Mouse (Mus musculus): ENCODE measurements around the gene Dse. TPM values are rescaled to one million over a fixed set of nuclear protein-coding genes. Genes with fewer than 3 reads are reported as not detected.
A peak's percentile ranks its signal among the peaks of the same experiment; 100 is the strongest.

Gene Dse
- polyA plus RNA-seq, 1 experiment from 2014 or later, result 7.9 TPM

GRCm38 (mm10) chr10:34229491-34229890 lies 22.0 kb upstream of the Dse start:
- Histone ChIP-seq H3K4me1 (no peaks in the 10 kb centered on the region), H3K4me2 (no peak overlapping the region), H3K27ac (replicated peaks) (no peak overlapping the region), H3K27me3 (replicated peaks) (no peaks in the 10 kb centered on the region), H3K9ac (replicated peaks) (no peak overlapping the region), H3K36me3 (no peaks in the 10 kb centered on the region), H3K9me3 (replicated peaks) (no peaks in the 10 kb centered on the region), H3K4me3 (replicated peaks) (no peak overlapping the region)
- WGBS, result 91% methylated on average over 4 of the region's 4 CpGs
- ATAC-seq (ENCODE audit: low FRiP score), result no peak

- H3K27ac ChIP-seq (replicated peaks), result no peak overlapping the region
- H3K9ac ChIP-seq (replicated peaks), result no peak overlapping the region
- H3K4me3 ChIP-seq (replicated peaks), result no peak overlapping the region
- 52% methylated on average over 3 of the region's 3 CpGs for WGBS
- H3K9me3 ChIP-seq (replicated peaks), result no peaks in the 10 kb centered on the region
- H3K4me1 ChIP-seq, result no peaks in the 10 kb centered on the region
- no peaks in the 10 kb centered on the region for H3K27me3 ChIP-seq (replicated peaks)
- no peak for ATAC-seq (ENCODE audit: low FRiP score)
- no peaks in the 10 kb centered on the region for H3K36me3 ChIP-seq
- H3K4me2 ChIP-seq, result no peak overlapping the region
These were observed 16.1 kb upstream of the Dse start for GRCm38 (mm10) chr10:34223660-34224059.

GRCm38 (mm10) chr10:34221909-34222620 lies 14.6 kb upstream of the Dse start:
- Histone ChIP-seq H3K4me3 (replicated peaks) (no peak overlapping the region), H3K4me1 (no peaks in the 10 kb centered on the region), H3K4me2 (no peak overlapping the region), H3K27ac (replicated peaks) (no peak overlapping the region), H3K9ac (replicated peaks) (no peak overlapping the region), H3K9me3 (replicated peaks) (no peaks in the 10 kb centered on the region), H3K27me3 (replicated peaks) (no peaks in the 10 kb centered on the region), H3K36me3 (no peaks in the 10 kb centered on the region)
- ATAC-seq (ENCODE audit: low FRiP score), result no peak
- 69% methylated on average over 3 of the region's 3 CpGs for WGBS

GRCm38 (mm10) chr10:34218191-34218590 lies 10.7 kb upstream of the Dse start:
- H3K4me1 ChIP-seq, result no peaks in the 10 kb centered on the region
- H3K4me2 ChIP-seq, result no peak overlapping the region
- H3K9me3 ChIP-seq (replicated peaks), result no peaks in the 10 kb centered on the region
- H3K36me3 ChIP-seq, result no peaks in the 10 kb centered on the region
- ATAC-seq (ENCODE audit: low FRiP score), result no peak
- no peak overlapping the region for H3K9ac ChIP-seq (replicated peaks)
- no peaks in the 10 kb centered on the region for H3K27me3 ChIP-seq (replicated peaks)
- 96% methylated on average over 3 of the region's 3 CpGs for WGBS
- no peak overlapping the region for H3K27ac ChIP-seq (replicated peaks)
- H3K4me3 ChIP-seq (replicated peaks), result no peak overlapping the region

- Histone ChIP-seq H3K9ac (replicated peaks) (no peak overlapping the region), H3K27ac (replicated peaks) (no peak overlapping the region), H3K4me3 (replicated peaks) (no peak overlapping the region), H3K4me2 (no peak overlapping the region), H3K4me1 (no peaks in the 10 kb centered on the region), H3K9me3 (replicated peaks) (no peaks in the 10 kb centered on the region), H3K36me3 (no peaks in the 10 kb centered on the region), H3K27me3 (replicated peaks) (no peaks in the 10 kb centered on the region)
- WGBS, result 95% methylated on average over 1 of the region's 1 CpGs
- ATAC-seq (ENCODE audit: low FRiP score), result no peak
These were observed 8.2 kb upstream of the Dse start for GRCm38 (mm10) chr10:34215667-34216066.

- Histone ChIP-seq H3K36me3 (no peaks in the 10 kb centered on the region), H3K4me2 (no peak overlapping the region), H3K9me3 (replicated peaks) (no peaks in the 10 kb centered on the region), H3K4me3 (replicated peaks) (no peak overlapping the region), H3K27me3 (replicated peaks) (no peaks in the 10 kb centered on the region), H3K9ac (replicated peaks) (no peak overlapping the region), H3K27ac (replicated peaks) (no peak overlapping the region), H3K4me1 (peaks cover 6% of the 10 kb centered on the region; the same call in 1 of the 2 replicates)
- ATAC-seq (ENCODE audit: low FRiP score), result no peak
These were observed 2.4 kb upstream of the Dse start for GRCm38 (mm10) chr10:34209951-34210350.

- H3K27me3 ChIP-seq (replicated peaks), result no peaks in the 10 kb centered on the region
- 4% methylated on average over 13 of the region's 13 CpGs for WGBS
- peak overlapping the region; percentile 67 for H3K4me2 ChIP-seq
- peaks cover 6% of the 10 kb centered on the region; the same call in 1 of the 2 replicates for H3K4me1 ChIP-seq
- no peak overlapping the region for H3K27ac ChIP-seq (replicated peaks)
- peak overlapping the region; percentile 73 for H3K4me3 ChIP-seq (replicated peaks)
- H3K9ac ChIP-seq (replicated peaks), result no peak overlapping the region
- no peaks in the 10 kb centered on the region for H3K9me3 ChIP-seq (replicated peaks)
- no peaks in the 10 kb centered on the region for H3K36me3 ChIP-seq
- no peak for ATAC-seq (ENCODE audit: low FRiP score)
These were observed 516 bp upstream of the Dse start for GRCm38 (mm10) chr10:34208031-34208430.

GRCm38 (mm10) chr10:34206783-34207502 lies 572 bp downstream of the Dse start:
- peak overlapping the region; percentile 75 for H3K9ac ChIP-seq (replicated peaks)
- no peaks in the 10 kb centered on the region for H3K36me3 ChIP-seq
- peak overlapping the region; percentile 73 for H3K4me3 ChIP-seq (replicated peaks)
- no peaks in the 10 kb centered on the region for H3K27me3 ChIP-seq (replicated peaks)
- H3K27ac ChIP-seq (replicated peaks), result peak overlapping the region; percentile 77
- peak; percentile 96 for ATAC-seq (ENCODE audit: low FRiP score)
- H3K4me1 ChIP-seq, result peaks cover 6% of the 10 kb centered on the region; the same call in 1 of the 2 replicates
- peak overlapping the region; percentile 67 for H3K4me2 ChIP-seq
- H3K9me3 ChIP-seq (replicated peaks), result no peaks in the 10 kb centered on the region
- under 1% methylated on average over 59 of the region's 65 CpGs for WGBS

- WGBS, result under 1% methylated on average over 15 of the region's 15 CpGs
- H3K9ac ChIP-seq (replicated peaks), result peak overlapping the region; percentile 75
- H3K4me1 ChIP-seq, result peaks cover 6% of the 10 kb centered on the region; the same call in 1 of the 2 replicates
- H3K36me3 ChIP-seq, result no peaks in the 10 kb centered on the region
- peak overlapping the region; percentile 77; the same call in 1 of the 2 replicates for H3K27ac ChIP-seq (replicated peaks)
- peak; percentile 58 for ATAC-seq (ENCODE audit: low FRiP score)
- peak overlapping the region; percentile 73 for H3K4me3 ChIP-seq (replicated peaks)
- H3K9me3 ChIP-seq (replicated peaks), result no peaks in the 10 kb centered on the region
- no peaks in the 10 kb centered on the region for H3K27me3 ChIP-seq (replicated peaks)
- peak overlapping the region; percentile 67 for H3K4me2 ChIP-seq
These were observed 1.1 kb downstream of the Dse start for GRCm38 (mm10) chr10:34206436-34206782.

- Histone ChIP-seq H3K9me3 (replicated peaks) (no peaks in the 10 kb centered on the region), H3K4me1 (peaks cover 6% of the 10 kb centered on the region; the same call in 1 of the 2 replicates), H3K4me3 (replicated peaks) (no peak overlapping the region), H3K9ac (replicated peaks) (no peak overlapping the region), H3K36me3 (no peaks in the 10 kb centered on the region), H3K27me3 (replicated peaks) (no peaks in the 10 kb centered on the region), H3K27ac (replicated peaks) (no peak overlapping the region), H3K4me2 (peak overlapping the region; percentile 67; the same call in 1 of the 2 replicates)
- 97% methylated on average over 1 of the region's 1 CpGs for WGBS
- no peak for ATAC-seq (ENCODE audit: low FRiP score)
These were observed 1.7 kb downstream of the Dse start for GRCm38 (mm10) chr10:34205825-34206224.

- no peak overlapping the region for H3K4me3 ChIP-seq (replicated peaks)
- H3K27ac ChIP-seq (replicated peaks), result no peak overlapping the region
- H3K27me3 ChIP-seq (replicated peaks), result no peaks in the 10 kb centered on the region
- H3K4me2 ChIP-seq, result no peak overlapping the region
- H3K9ac ChIP-seq (replicated peaks), result no peak overlapping the region
- no peaks in the 10 kb centered on the region for H3K9me3 ChIP-seq (replicated peaks)
- WGBS, result 83% methylated on average over 1 of the region's 1 CpGs
- H3K4me1 ChIP-seq, result no peaks in the 10 kb centered on the region
- H3K36me3 ChIP-seq, result no peaks in the 10 kb centered on the region
- no peak for ATAC-seq (ENCODE audit: low FRiP score)
These were observed 6.8 kb downstream of the Dse start for GRCm38 (mm10) chr10:34200689-34201088.

- H3K4me3 ChIP-seq (replicated peaks), result no peak overlapping the region
- no peak for ATAC-seq (ENCODE audit: low FRiP score)
- no peak overlapping the region for H3K27ac ChIP-seq (replicated peaks)
- no peaks in the 10 kb centered on the region for H3K36me3 ChIP-seq
- H3K9me3 ChIP-seq (replicated peaks), result no peaks in the 10 kb centered on the region
- H3K27me3 ChIP-seq (replicated peaks), result no peaks in the 10 kb centered on the region
- H3K9ac ChIP-seq (replicated peaks), result no peak overlapping the region
- 81% methylated on average over 3 of the region's 3 CpGs for WGBS
- H3K4me2 ChIP-seq, result no peak overlapping the region
- no peaks in the 10 kb centered on the region for H3K4me1 ChIP-seq
These were observed 8.9 kb downstream of the Dse start for GRCm38 (mm10) chr10:34198574-34198973.
